Mouse (Mus musculus) testis, postnatal 10 days (tissue): ENCODE data around the gene Zdhhc12.

Experiments used
- DNase-seq: peaks from one replicate; pipeline ENCODE4 v3.0.0; 2021; ENCODE audit warnings: low spot score

Gene Zdhhc12

DNA sequence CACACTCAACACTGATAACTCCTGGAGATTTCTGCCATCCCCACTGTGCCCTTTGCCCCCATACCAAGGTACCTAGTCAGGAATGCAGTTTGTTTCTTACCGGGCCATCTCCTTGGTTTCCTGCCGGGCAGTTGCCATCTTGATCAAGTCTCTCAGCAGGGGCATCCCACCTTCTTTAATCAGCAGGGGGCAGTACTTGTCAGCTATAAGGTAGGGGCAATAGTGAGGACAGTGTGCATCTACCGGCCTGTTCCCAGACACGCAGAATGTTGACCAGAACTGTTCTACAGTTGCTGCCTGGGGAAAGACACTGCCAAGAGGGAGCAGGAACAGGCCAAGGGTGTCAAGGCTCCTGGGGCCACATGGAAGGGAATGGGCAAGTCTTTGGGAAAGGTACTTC, 6.8 kb upstream of the Zdhhc12 start:
- DNase-seq = no peak

DNA sequence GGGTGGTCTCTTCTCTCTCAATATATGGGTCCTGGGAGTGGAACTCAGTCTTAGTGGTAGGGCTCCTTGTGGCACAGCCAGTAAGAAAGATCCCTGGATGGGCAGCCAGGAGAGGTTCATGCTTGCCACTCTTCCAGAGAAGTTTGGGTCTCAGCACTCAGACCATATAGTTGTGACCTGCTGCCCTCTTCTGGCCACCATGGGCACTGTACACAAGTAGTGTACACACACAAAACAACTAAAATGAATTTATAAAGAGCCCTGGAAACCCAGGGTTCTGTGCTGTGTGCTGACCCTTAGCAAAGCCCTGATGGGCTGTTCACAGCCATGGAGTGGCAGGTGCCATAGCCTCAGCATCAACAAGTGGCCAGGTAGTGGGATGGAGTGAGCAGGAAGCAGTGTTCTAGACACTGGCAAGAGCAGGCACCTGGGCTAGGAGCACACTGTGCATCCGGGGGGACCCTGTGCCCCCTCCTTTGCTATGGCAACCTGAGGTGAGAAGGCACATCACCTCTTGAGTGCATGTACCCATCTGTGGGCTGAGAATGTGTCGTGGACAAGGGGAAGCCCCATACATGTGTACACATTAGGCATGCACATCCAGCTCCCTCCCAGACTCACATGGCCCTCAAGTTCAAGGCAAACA, 2.6 kb upstream of the Zdhhc12 start:
- peak; percentile 79 for DNase-seq

GRCm38 (mm10) chr2:30094208-30094588, 750 bp upstream of the Zdhhc12 start:
- no peak for DNase-seq

- no peak for DNase-seq
Measured at GRCm38 (mm10) chr2:30092280-30092918, 1.0 kb downstream of the Zdhhc12 start.

- no peak for DNase-seq
Measured at GRCm38 (mm10) chr2:30091521-30091920, 1.9 kb downstream of the Zdhhc12 start.

- no peak for DNase-seq
Measured at GRCm38 (mm10) chr2:30087310-30087709, 6.1 kb downstream of the Zdhhc12 start.

- no peak for DNase-seq
Measured at GRCm38 (mm10) chr2:30084632-30085031, 8.8 kb downstream of the Zdhhc12 start.

GRCm38 (mm10) chr2:30084113-30084512, 9.3 kb downstream of the Zdhhc12 start:
- DNase-seq = no peak

DNA sequence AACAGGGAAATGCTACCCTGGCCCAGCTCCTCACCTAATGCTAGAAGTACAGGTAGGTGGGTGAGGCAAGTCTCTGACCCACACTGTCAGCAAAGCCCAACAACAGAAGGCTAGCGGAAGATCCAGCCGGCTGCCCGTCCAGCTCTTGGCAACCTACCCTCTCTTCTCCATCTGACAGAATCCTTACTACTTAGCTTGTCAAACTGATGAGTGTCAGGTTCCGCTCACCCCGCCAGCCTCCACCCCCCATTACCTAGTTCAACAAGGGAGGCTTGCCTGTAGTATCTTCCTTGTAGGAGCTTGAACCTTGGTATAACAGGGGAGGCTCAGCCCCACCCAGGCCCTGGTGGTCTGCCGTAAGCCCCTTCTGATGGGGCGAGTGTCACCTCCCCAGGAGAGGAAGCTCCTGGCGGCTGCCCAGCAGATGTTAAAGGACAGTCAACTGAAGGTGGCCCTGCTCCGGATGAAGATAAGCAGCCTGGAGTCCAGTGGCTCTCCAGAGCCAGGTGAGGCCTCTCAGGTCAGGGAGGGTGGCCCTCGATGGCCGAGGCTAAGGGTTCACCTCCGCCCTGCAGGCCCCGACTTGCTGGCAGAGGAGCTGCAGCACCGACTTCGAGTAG, 13.2 kb downstream of the Zdhhc12 start:
- no peak for DNase-seq

- no peak for DNase-seq
Measured at GRCm38 (mm10) chr2:30078760-30079159, 14.7 kb downstream of the Zdhhc12 start.

- DNase-seq = no peak
Measured at GRCm38 (mm10) chr2:30078349-30078712, 15.1 kb downstream of the Zdhhc12 start.

- DNase-seq = peak; percentile 94
Measured at GRCm38 (mm10) chr2:30077502-30078348, 15.7 kb downstream of the Zdhhc12 start, which contains the start of gene Pkn3. Gene Pkn3 (plus strand): TSS chr2:30077684.

GRCm38 (mm10) chr2:30076959-30077358, 16.5 kb downstream of the Zdhhc12 start:
- DNase-seq = no peak

- DNase-seq = no peak
Measured at GRCm38 (mm10) chr2:30076439-30076838, 17.0 kb downstream of the Zdhhc12 start.

DNA sequence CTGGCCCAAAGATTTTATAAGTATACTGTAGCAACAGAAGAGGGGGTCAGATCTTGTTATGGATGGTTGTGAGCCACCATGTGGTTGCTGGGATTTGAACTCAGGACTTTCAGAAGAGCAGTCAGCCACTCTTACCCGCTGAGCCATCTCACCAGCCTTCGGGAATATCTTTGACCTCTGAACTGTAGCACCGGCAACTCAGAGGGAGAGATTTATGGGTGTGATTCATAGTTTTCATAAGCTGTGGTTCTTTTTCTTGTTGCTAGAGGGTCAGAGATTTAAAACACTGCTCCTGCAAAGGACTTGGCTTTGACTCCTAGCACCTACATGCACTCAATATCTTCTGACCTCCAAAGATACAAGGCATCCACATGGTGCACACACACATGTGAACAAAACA, 17.8 kb downstream of the Zdhhc12 start:
- no peak for DNase-seq

- DNase-seq = no peak
Measured at GRCm38 (mm10) chr2:30073285-30073684, 20.2 kb downstream of the Zdhhc12 start.

DNA sequence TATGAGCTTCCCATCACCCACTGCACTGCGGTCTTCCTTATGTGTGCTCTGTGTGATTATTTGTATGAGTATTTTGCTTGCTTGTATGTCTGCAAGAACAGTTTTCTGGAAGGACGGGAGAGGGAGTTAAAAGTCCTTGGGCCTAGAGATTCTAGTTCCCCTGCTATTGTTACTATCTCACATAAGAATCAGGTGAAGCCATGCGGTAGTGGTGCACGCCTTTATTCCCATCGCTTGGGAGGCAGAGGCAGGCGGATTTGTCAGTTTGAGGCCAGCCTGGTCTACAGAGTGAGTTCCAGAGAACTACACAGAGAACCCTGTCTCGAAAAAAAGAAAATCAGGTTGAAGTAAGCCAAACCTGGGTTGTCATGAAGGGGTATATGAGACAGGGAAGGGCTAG, 20.6 kb downstream of the Zdhhc12 start:
- no peak for DNase-seq

DNA sequence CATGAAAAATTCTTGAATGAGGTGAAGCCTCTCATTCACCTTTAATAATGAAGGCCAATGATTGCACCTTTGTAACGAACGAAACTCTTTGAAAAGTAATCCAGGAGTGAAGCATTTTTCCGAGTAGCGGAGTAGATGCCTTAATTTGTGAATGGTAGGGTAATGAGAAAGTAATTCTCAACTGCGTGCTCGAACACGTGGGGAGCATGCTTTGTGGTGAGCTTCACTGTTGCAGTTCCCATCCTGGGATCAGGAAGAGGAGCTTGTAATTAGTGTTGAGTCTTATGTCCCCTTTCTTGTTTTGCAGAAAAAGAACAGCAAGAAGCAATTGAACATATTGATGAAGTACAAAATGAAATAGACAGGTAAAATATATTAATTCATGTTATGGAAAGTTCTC, 25.5 kb downstream of the Zdhhc12 start:
- no peak for DNase-seq

- peak; percentile 62 for DNase-seq
Measured at GRCm38 (mm10) chr2:30067031-30067888, 26.2 kb downstream of the Zdhhc12 start.

DNA sequence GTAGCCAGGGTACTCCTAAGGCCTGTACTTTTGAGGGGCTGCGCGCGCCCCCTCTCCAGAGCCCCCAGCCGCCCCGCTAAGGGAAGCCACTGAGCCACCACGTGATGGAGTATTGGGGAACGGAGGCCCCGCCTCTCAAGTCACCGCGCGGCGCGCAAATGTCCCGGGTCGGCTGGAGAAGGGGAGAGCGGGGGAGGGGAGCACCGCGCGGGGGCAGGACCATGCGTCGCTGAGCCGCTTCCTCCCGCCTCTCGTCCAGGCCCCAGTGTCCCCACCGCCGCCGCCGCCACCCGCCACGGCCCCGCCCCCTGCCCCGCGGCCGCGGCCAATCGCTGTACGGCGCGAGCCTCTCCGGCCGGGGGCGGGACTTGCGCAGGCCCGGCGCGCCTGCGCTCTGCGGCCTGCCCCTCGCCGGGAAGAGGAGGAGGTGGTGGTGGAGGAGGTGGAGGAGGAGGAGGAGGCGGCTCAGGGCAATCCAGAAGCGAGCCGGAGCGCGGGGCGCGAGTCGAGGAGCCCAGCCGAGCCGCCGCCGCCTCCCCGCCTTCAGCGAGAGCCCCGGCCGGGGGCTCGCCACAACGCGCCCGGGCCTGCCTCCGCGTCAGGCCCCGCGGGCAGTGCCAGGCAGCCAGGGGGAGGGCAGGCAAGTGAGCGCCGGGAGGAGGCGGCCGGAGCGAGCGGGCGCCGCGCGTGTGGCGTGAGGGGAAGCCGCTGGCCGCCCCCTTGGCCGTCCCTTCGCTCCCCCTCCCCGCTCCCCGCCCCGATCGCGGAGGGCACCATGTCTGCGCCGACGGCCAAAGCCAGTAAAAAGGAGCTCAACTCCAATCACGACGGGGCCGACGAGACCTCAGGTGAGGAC, 27.2 kb downstream of the Zdhhc12 start:
- peak; percentile 97 for DNase-seq

GRCm38 (mm10) chr2:30064298-30064697, 29.1 kb downstream of the Zdhhc12 start:
- no peak for DNase-seq
